Mouse (Mus musculus): ENCODE data around the gene Agmo. TPM values are rescaled to one million over a fixed set of nuclear protein-coding genes. Genes with fewer than 3 reads are reported as not detected.

Gene Agmo
- polyA plus RNA-seq, 1 experiment from 2014 or later, result 0.35 TPM

- ATAC-seq (replicated peaks; ENCODE audit: low FRiP score), result no peak
- no peak overlapping the region for H3K9ac ChIP-seq
- no peak overlapping the region for H3K4me3 ChIP-seq (replicated peaks)
- H3K4me2 ChIP-seq, result no peak overlapping the region
- H3K27ac ChIP-seq, result no peak overlapping the region
- H3K4me1 ChIP-seq, result no peaks in the 10 kb centered on the region
- H3K36me3 ChIP-seq, result no peaks in the 10 kb centered on the region
- 69% methylated on average over 2 of the region's 2 CpGs for WGBS
- no peaks in the 10 kb centered on the region for H3K27me3 ChIP-seq
- no peaks in the 10 kb centered on the region for H3K9me3 ChIP-seq (replicated peaks)
Observed at GRCm38 (mm10) chr12:37274658-37275019, 33.2 kb downstream of the Agmo start.

- 11% methylated on average over 1 of the region's 1 CpGs for WGBS
- no peaks in the 10 kb centered on the region for H3K27me3 ChIP-seq
- no peak overlapping the region for H3K27ac ChIP-seq
- H3K4me3 ChIP-seq (replicated peaks), result no peak overlapping the region
- H3K9ac ChIP-seq, result no peak overlapping the region
- no peaks in the 10 kb centered on the region for H3K9me3 ChIP-seq (replicated peaks)
- H3K4me1 ChIP-seq, result no peaks in the 10 kb centered on the region
- no peaks in the 10 kb centered on the region for H3K36me3 ChIP-seq
- no peak overlapping the region for H3K4me2 ChIP-seq
- ATAC-seq (replicated peaks; ENCODE audit: low FRiP score), result peak; percentile 73
Observed at GRCm38 (mm10) chr12:37306956-37307466, 65.6 kb downstream of the Agmo start.

- H3K36me3 ChIP-seq, result no peaks in the 10 kb centered on the region
- no peak overlapping the region for H3K4me2 ChIP-seq
- H3K4me3 ChIP-seq (replicated peaks), result no peak overlapping the region
- H3K4me1 ChIP-seq, result no peaks in the 10 kb centered on the region
- no peaks in the 10 kb centered on the region for H3K9me3 ChIP-seq (replicated peaks)
- no peaks in the 10 kb centered on the region for H3K27me3 ChIP-seq
- no peak overlapping the region for H3K9ac ChIP-seq
- no peak for ATAC-seq (replicated peaks; ENCODE audit: low FRiP score)
- 37% methylated on average over 1 of the region's 1 CpGs for WGBS
- H3K27ac ChIP-seq, result no peak overlapping the region
Observed at GRCm38 (mm10) chr12:37310786-37311185, 69.3 kb downstream of the Agmo start.

DNA sequence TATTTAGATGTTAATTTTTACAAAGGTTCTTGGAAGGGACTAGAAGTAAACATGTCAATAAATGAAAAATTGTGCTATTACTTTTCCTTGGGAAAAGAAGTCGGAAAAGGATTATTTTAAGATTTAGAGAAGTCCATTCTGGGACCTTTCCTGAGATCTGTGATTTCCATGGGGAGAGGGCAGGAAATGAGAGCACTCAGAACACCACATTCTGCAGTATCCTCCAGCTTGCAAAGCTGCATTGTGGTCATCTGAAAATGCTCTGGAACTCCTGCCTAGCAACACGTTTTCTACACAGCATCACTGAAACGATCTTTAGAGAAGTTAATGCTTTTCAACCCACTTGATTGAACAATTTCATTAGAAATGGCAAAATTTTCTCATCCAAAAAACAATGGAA, 81.4 kb downstream of the Agmo start:
- Histone ChIP-seq H3K9me3 (replicated peaks) (no peaks in the 10 kb centered on the region), H3K9ac (no peak overlapping the region), H3K27me3 (no peaks in the 10 kb centered on the region), H3K27ac (no peak overlapping the region), H3K4me1 (no peaks in the 10 kb centered on the region), H3K4me2 (no peak overlapping the region), H3K36me3 (no peaks in the 10 kb centered on the region), H3K4me3 (replicated peaks) (no peak overlapping the region)
- 50% methylated on average over 3 of the region's 3 CpGs for WGBS
- ATAC-seq (replicated peaks; ENCODE audit: low FRiP score), result no peak

- no peak overlapping the region for H3K9ac ChIP-seq
- no peak overlapping the region for H3K4me2 ChIP-seq
- WGBS, result 51% methylated on average over 5 of the region's 5 CpGs
- no peak for ATAC-seq (replicated peaks; ENCODE audit: low FRiP score)
- H3K36me3 ChIP-seq, result no peaks in the 10 kb centered on the region
- H3K4me3 ChIP-seq (replicated peaks), result no peak overlapping the region
- H3K27me3 ChIP-seq, result no peaks in the 10 kb centered on the region
- no peaks in the 10 kb centered on the region for H3K9me3 ChIP-seq (replicated peaks)
- H3K27ac ChIP-seq, result no peak overlapping the region
- H3K4me1 ChIP-seq, result no peaks in the 10 kb centered on the region
Observed at GRCm38 (mm10) chr12:37334987-37335386, 93.5 kb downstream of the Agmo start.

DNA sequence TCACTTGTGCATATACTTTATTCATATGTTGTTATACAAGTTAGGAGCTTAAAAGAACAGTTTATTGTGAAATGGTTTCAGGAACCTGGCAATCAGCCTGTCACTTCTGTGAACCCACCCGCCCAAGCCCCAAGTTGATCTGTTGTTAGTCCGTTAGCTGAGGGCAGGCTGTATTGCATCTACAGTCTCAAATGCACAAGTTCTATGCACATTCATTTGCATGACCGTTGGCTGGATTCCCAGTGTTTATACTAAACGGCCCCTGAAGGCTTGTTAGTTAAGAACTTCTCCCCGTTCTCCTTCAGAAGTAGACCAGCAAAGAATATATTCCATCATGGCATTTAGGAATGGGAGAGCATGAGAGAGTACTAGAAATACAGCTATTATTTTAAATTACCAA, 102.8 kb downstream of the Agmo start:
- no peak overlapping the region for H3K4me3 ChIP-seq (replicated peaks)
- no peaks in the 10 kb centered on the region for H3K9me3 ChIP-seq (replicated peaks)
- H3K27me3 ChIP-seq, result no peaks in the 10 kb centered on the region
- no peak for ATAC-seq (replicated peaks; ENCODE audit: low FRiP score)
- WGBS, result 50% methylated on average over 5 of the region's 5 CpGs
- 0 out of 2 replicates have a peak, but pooled peaks cover 2% of the 10 kb centered on the region for H3K4me1 ChIP-seq
- no peak overlapping the region for H3K4me2 ChIP-seq
- no peaks in the 10 kb centered on the region for H3K36me3 ChIP-seq
- no peak overlapping the region for H3K9ac ChIP-seq
- H3K27ac ChIP-seq, result no peak overlapping the region

- Histone ChIP-seq H3K4me3 (replicated peaks) (no peak overlapping the region), H3K4me2 (no peak overlapping the region), H3K9me3 (replicated peaks) (no peaks in the 10 kb centered on the region), H3K4me1 (0 out of 2 replicates have a peak, but pooled peaks cover 2% of the 10 kb centered on the region), H3K27me3 (no peaks in the 10 kb centered on the region), H3K9ac (no peak overlapping the region), H3K36me3 (no peaks in the 10 kb centered on the region), H3K27ac (no peak overlapping the region)
- WGBS, result 26% methylated on average over 5 of the region's 5 CpGs
- peak; percentile 79; the same call in 1 of the 2 replicates for ATAC-seq (replicated peaks; ENCODE audit: low FRiP score)
Observed at GRCm38 (mm10) chr12:37345696-37346095, 104.3 kb downstream of the Agmo start.

GRCm38 (mm10) chr12:37392316-37392715, 150.9 kb downstream of the Agmo start:
- no peak overlapping the region for H3K27ac ChIP-seq
- no peaks in the 10 kb centered on the region for H3K4me1 ChIP-seq
- no peaks in the 10 kb centered on the region for H3K27me3 ChIP-seq
- H3K4me3 ChIP-seq (replicated peaks), result no peak overlapping the region
- no peaks in the 10 kb centered on the region for H3K9me3 ChIP-seq (replicated peaks)
- no peaks in the 10 kb centered on the region for H3K36me3 ChIP-seq
- H3K9ac ChIP-seq, result no peak overlapping the region
- ATAC-seq (replicated peaks; ENCODE audit: low FRiP score), result no peak
- no peak overlapping the region for H3K4me2 ChIP-seq
- 64% methylated on average over 3 of the region's 3 CpGs for WGBS

DNA sequence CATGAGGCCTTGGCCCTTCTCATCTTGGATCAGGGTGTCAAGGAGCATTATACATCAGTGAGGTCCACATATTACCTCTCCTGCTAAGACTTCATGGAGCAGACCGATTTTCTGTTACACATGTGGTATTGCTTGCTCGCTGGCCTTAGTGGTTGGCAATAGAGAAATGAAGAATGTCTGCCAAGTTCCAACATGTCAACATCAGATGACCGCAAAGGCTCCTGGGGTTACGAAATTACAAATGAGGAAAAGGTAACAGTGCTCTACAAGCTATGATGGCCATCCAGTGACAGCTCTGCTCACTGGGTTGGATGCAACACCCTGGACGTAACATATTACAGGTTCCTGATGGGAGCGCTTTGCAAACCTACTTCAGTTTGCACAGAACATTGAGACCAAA, 161.1 kb downstream of the Agmo start:
- no peaks in the 10 kb centered on the region for H3K9me3 ChIP-seq (replicated peaks)
- H3K9ac ChIP-seq, result no peak overlapping the region
- H3K4me1 ChIP-seq, result no peaks in the 10 kb centered on the region
- ATAC-seq (replicated peaks; ENCODE audit: low FRiP score), result no peak
- no peaks in the 10 kb centered on the region for H3K36me3 ChIP-seq
- WGBS, result 94% methylated on average over 6 of the region's 6 CpGs
- H3K27me3 ChIP-seq, result no peaks in the 10 kb centered on the region
- H3K27ac ChIP-seq, result no peak overlapping the region
- no peak overlapping the region for H3K4me2 ChIP-seq
- no peak overlapping the region for H3K4me3 ChIP-seq (replicated peaks)

- 46% methylated on average over 5 of the region's 5 CpGs for WGBS
- Histone ChIP-seq H3K36me3 (no peaks in the 10 kb centered on the region), H3K27ac (no peak overlapping the region), H3K9me3 (replicated peaks) (no peaks in the 10 kb centered on the region), H3K27me3 (no peaks in the 10 kb centered on the region), H3K4me1 (no peaks in the 10 kb centered on the region), H3K4me3 (replicated peaks) (no peak overlapping the region), H3K9ac (no peak overlapping the region), H3K4me2 (no peak overlapping the region)
- peak; percentile 63 for ATAC-seq (replicated peaks; ENCODE audit: low FRiP score)
Observed at GRCm38 (mm10) chr12:37426350-37426749, 184.9 kb downstream of the Agmo start.

GRCm38 (mm10) chr12:37426750-37427149, 185.3 kb downstream of the Agmo start:
- H3K4me1 ChIP-seq, result no peaks in the 10 kb centered on the region
- no peaks in the 10 kb centered on the region for H3K27me3 ChIP-seq
- 0 out of 2 replicates have a peak overlapping the region, but pooled peaks have one; percentile 27 for H3K27ac ChIP-seq
- no peaks in the 10 kb centered on the region for H3K9me3 ChIP-seq (replicated peaks)
- H3K4me3 ChIP-seq (replicated peaks), result no peak overlapping the region
- no peak overlapping the region for H3K4me2 ChIP-seq
- ATAC-seq (replicated peaks; ENCODE audit: low FRiP score), result peak; percentile 98
- WGBS, result 41% methylated on average over 5 of the region's 5 CpGs
- no peaks in the 10 kb centered on the region for H3K36me3 ChIP-seq
- no peak overlapping the region for H3K9ac ChIP-seq

GRCm38 (mm10) chr12:37434466-37434865, 193.0 kb downstream of the Agmo start:
- H3K9ac ChIP-seq, result no peak overlapping the region
- ATAC-seq (replicated peaks; ENCODE audit: low FRiP score), result no peak
- 78% methylated on average over 1 of the region's 1 CpGs for WGBS

GRCm38 (mm10) chr12:37442486-37443013, 201.1 kb downstream of the Agmo start:
- Histone ChIP-seq H3K4me3 (replicated peaks) (no peak overlapping the region), H3K9ac (no peak overlapping the region), H3K27ac (no peak overlapping the region), H3K27me3 (no peaks in the 10 kb centered on the region), H3K36me3 (no peaks in the 10 kb centered on the region), H3K4me1 (no peaks in the 10 kb centered on the region), H3K9me3 (replicated peaks) (no peaks in the 10 kb centered on the region), H3K4me2 (no peak overlapping the region)
- 86% methylated on average over 3 of the region's 3 CpGs for WGBS
- ATAC-seq (replicated peaks; ENCODE audit: low FRiP score), result no peak

More at GRCm38 (mm10) chr12:37434466-37434865, 193.0 kb downstream of the Agmo start:
- H3K4me2 ChIP-seq, result no peak overlapping the region
- H3K36me3 ChIP-seq, result no peaks in the 10 kb centered on the region
- no peak overlapping the region for H3K27ac ChIP-seq
- no peaks in the 10 kb centered on the region for H3K9me3 ChIP-seq (replicated peaks)
- no peak overlapping the region for H3K4me3 ChIP-seq (replicated peaks)
- no peaks in the 10 kb centered on the region for H3K4me1 ChIP-seq
- no peaks in the 10 kb centered on the region for H3K27me3 ChIP-seq
